Mouse (Mus musculus): ENCODE measurements around the gene Pafah1b2. TPM values are rescaled to one million over a fixed set of nuclear protein-coding genes. Genes with fewer than 3 reads are reported as not detected.

Gene Pafah1b2
- polyA plus RNA-seq, 1 experiment from 2014 or later: 137 TPM

- ATAC-seq: no peak
- WGBS: 81% methylated on average over 5 of the region's 5 CpGs
These were observed 83.2 kb downstream of the Pafah1b2 start for GRCm38 (mm10) chr9:45929285-45929684.

GRCm38 (mm10) chr9:45919895-45920294 is 92.6 kb downstream of the Pafah1b2 start:
- H3K9ac ChIP-seq (ENCODE audit: low read depth, low read length): no peak overlapping the region
- H3K27ac ChIP-seq (ENCODE audit: low read length): peak overlapping the region; percentile 76; the same call in 1 of the 2 replicates
- H3K9me3 ChIP-seq (ENCODE audit: control insufficient read depth, low read length): no peaks in the 10 kb centered on the region
- ATAC-seq: peak; percentile 59
- no peaks in the 10 kb centered on the region for H3K4me1 ChIP-seq (ENCODE audit: control insufficient read depth, insufficient read depth, low read length)
- H3K36me3 ChIP-seq (ENCODE audit: control insufficient read depth, insufficient read depth, low read length): 0 out of 2 replicates have a peak, but pooled peaks cover 3% of the 10 kb centered on the region
- H3K27me3 ChIP-seq (replicated peaks; ENCODE audit: control insufficient read depth, insufficient read depth, low read length): no peaks in the 10 kb centered on the region
- 62% methylated on average over 1 of the region's 1 CpGs for WGBS
- H3K4me3 ChIP-seq (ENCODE audit: low read length): no peak overlapping the region
- H3K4me2 ChIP-seq (ENCODE audit: low read depth, low read length): no peak overlapping the region

More at GRCm38 (mm10) chr9:45929285-45929684, 83.2 kb downstream of the Pafah1b2 start:
- H3K9ac ChIP-seq (ENCODE audit: low read depth, low read length): no peak overlapping the region
- no peak overlapping the region for H3K4me2 ChIP-seq (ENCODE audit: low read depth, low read length)
- no peaks in the 10 kb centered on the region for H3K9me3 ChIP-seq (ENCODE audit: control insufficient read depth, low read length)
- no peak overlapping the region for H3K4me3 ChIP-seq (ENCODE audit: low read length)
- no peak overlapping the region for H3K27ac ChIP-seq (ENCODE audit: low read length)
- H3K36me3 ChIP-seq (ENCODE audit: control insufficient read depth, insufficient read depth, low read length): peaks cover 19% of the 10 kb centered on the region
- H3K4me1 ChIP-seq (ENCODE audit: control insufficient read depth, insufficient read depth, low read length): peaks cover 9% of the 10 kb centered on the region
- no peaks in the 10 kb centered on the region for H3K27me3 ChIP-seq (replicated peaks; ENCODE audit: control insufficient read depth, insufficient read depth, low read length)

DNA sequence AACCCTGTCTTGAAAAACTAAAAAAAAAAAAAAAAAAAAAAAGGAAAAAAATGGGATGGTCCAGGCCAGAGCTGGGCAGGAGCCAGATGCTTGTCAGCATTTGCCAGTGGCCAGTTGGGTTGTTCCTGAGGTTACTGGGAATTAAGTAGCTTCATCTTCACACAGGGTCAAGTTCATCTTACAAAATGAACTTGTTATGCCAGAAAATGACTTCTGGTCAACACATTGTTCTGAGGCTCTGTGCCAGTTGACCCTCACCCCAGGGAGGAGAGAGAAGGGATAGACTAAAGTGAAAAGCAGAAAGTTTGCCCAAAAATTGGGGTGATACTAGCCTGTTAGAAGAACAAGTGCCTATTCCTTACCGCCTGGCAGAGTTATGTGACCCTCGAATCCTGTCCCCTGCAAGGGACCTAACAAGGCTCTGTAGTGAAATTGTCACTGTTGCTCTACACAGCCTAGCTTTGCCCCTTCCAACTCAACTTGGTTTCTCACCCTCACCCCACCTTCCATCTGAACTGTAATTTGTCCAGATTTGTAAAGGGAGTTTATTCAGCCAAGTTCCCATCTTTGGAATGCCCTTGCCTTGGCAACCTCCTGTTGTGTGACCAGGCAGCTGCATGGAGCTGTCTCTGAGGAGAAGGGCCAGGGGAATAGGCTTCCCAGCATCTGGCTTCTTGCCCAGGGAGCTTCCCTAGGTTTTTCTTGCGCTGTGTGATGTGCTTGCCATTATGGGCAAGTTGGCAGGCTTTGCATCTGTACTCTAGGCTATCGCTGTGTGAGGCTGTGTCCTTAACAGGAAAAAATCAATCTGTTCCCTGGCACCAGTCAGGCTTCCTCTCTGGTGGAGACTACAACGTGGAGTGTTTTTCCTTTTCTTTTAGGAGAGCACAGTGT is 95.2 kb downstream of the Pafah1b2 start:
- 0 out of 2 replicates have a peak, but pooled peaks cover 5% of the 10 kb centered on the region for H3K36me3 ChIP-seq (ENCODE audit: control insufficient read depth, insufficient read depth, low read length)
- H3K4me1 ChIP-seq (ENCODE audit: control insufficient read depth, insufficient read depth, low read length): no peaks in the 10 kb centered on the region
- H3K27ac ChIP-seq (ENCODE audit: low read length): peak overlapping the region; percentile 52
- H3K4me2 ChIP-seq (ENCODE audit: low read depth, low read length): no peak overlapping the region
- H3K4me3 ChIP-seq (ENCODE audit: low read length): no peak overlapping the region
- H3K9me3 ChIP-seq (ENCODE audit: control insufficient read depth, low read length): no peaks in the 10 kb centered on the region
- peak; percentile 50; the same call in 1 of the 2 replicates for ATAC-seq
- H3K9ac ChIP-seq (ENCODE audit: low read depth, low read length): no peak overlapping the region
- H3K27me3 ChIP-seq (replicated peaks; ENCODE audit: control insufficient read depth, insufficient read depth, low read length): no peaks in the 10 kb centered on the region
- WGBS: 75% methylated on average over 5 of the region's 5 CpGs

- Histone ChIP-seq H3K4me3 (ENCODE audit: low read length) (no peak overlapping the region), H3K4me2 (ENCODE audit: low read depth, low read length) (no peak overlapping the region), H3K27ac (ENCODE audit: low read length) (no peak overlapping the region), H3K36me3 (ENCODE audit: control insufficient read depth, insufficient read depth, low read length) (0 out of 2 replicates have a peak, but pooled peaks cover 8% of the 10 kb centered on the region), H3K9me3 (ENCODE audit: control insufficient read depth, low read length) (no peaks in the 10 kb centered on the region), H3K4me1 (ENCODE audit: control insufficient read depth, insufficient read depth, low read length) (no peaks in the 10 kb centered on the region), H3K9ac (ENCODE audit: low read depth, low read length) (no peak overlapping the region), H3K27me3 (replicated peaks; ENCODE audit: control insufficient read depth, insufficient read depth, low read length) (no peaks in the 10 kb centered on the region)
- no peak for ATAC-seq
- WGBS: 79% methylated on average over 2 of the region's 2 CpGs
These were observed 96.8 kb downstream of the Pafah1b2 start for GRCm38 (mm10) chr9:45915659-45916058.

Small RNA genes lying within 50 kb of the gene (microRNA-seq; reads per million reads assigned to microRNA genes)
- gene Mir7087: not detected

Other genes with a start within 250 kb of the Pafah1b2 start
- 20.6 and 21.6 TPM in 2 replicates for gene Cep164, start 184.0 kb downstream of the Pafah1b2 start, polyA plus RNA-seq (2015; fragmentation: Nextera tagmentation; extraction: Ambion mirVana)
- 17.8 TPM in 2 replicates for gene Bace1, start 174.1 kb downstream of the Pafah1b2 start, polyA plus RNA-seq (2015; fragmentation: Nextera tagmentation; extraction: Ambion mirVana)
- 22.2 and 23.8 TPM in 2 replicates for gene Pcsk7, start 106.2 kb downstream of the Pafah1b2 start, polyA plus RNA-seq (2015; fragmentation: Nextera tagmentation; extraction: Ambion mirVana)
- 35.2 and 36.0 TPM in 2 replicates for gene Rnf214, start 105.8 kb downstream of the Pafah1b2 start, polyA plus RNA-seq (2015; fragmentation: Nextera tagmentation; extraction: Ambion mirVana)
- 390 and 404 TPM in 2 replicates for gene Tagln, start 76.6 kb downstream of the Pafah1b2 start, polyA plus RNA-seq (2015; fragmentation: Nextera tagmentation; extraction: Ambion mirVana)
- 33.4 and 37.2 TPM in 2 replicates for gene Sidt2, start 57.4 kb downstream of the Pafah1b2 start, polyA plus RNA-seq (2015; fragmentation: Nextera tagmentation; extraction: Ambion mirVana)
- 5.1 and 5.2 TPM in 2 replicates for gene Sik3, start 130 bp upstream of the Pafah1b2 start, polyA plus RNA-seq (2015; fragmentation: Nextera tagmentation; extraction: Ambion mirVana)
- gene Apoa1, start 215.9 kb upstream of the Pafah1b2 start, polyA plus RNA-seq (2015; fragmentation: Nextera tagmentation; extraction: Ambion mirVana): 3,214 and 4,275 TPM in 2 replicates
- 590 and 929 TPM in 2 replicates for gene Apoc3, start 222.9 kb upstream of the Pafah1b2 start, polyA plus RNA-seq (2015; fragmentation: Nextera tagmentation; extraction: Ambion mirVana)
- gene Apoa4, start 228.0 kb upstream of the Pafah1b2 start, polyA plus RNA-seq (2015; fragmentation: Nextera tagmentation; extraction: Ambion mirVana): 1,729 and 3,070 TPM in 2 replicates

Data from intestine, embryonic 16.5 days (tissue).